Mouse (Mus musculus) gastrocnemius, postnatal 36 days (tissue): ENCODE measurements around the gene Dppa2. TPM values are rescaled to one million over a fixed set of nuclear protein-coding genes. Genes with fewer than 3 reads are reported as not detected.

Experiments used
- DNase-seq, 2 experiments: peaks; one replicate each; pipeline ENCODE4 v3.0.0; 2022
- intact Hi-C: fragments of 180-260 bp; cut with DNase I; formaldehyde crosslinking; loops from one replicate; pipeline ENCODE4 v1.15.1; 2025
- total RNA-seq, 2 experiments: library from RNA; stranded (reverse); gene quantifications; 2 replicates each; pipeline ENCODE4 v1.2.3; 2021

Dppa2 gene
- total RNA-seq, 2 experiments from 2014 or later, result not detected

DNA sequence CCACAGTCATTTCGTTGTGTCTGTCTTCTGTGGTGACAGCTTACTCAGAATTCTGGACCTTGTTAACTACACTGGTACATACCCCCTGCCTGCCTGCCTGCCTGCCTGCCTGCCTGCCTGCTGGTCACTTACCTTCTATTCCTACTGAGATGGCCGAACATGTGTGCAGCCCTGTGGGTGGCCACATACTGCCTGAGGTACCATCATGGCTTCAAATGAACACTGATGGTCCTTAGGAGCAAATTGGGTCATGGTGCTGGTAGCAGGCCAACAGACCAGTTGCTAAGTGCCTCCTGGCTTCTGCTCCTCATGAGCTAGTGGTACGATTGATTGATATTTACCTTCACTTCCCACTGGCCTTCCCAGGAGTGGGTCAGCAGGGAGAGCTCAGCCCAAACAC is 28.1 kb downstream of the Dppa2 start:
- DNase-seq, result no peak
- intact Hi-C loops, result no loop called here

DNA sequence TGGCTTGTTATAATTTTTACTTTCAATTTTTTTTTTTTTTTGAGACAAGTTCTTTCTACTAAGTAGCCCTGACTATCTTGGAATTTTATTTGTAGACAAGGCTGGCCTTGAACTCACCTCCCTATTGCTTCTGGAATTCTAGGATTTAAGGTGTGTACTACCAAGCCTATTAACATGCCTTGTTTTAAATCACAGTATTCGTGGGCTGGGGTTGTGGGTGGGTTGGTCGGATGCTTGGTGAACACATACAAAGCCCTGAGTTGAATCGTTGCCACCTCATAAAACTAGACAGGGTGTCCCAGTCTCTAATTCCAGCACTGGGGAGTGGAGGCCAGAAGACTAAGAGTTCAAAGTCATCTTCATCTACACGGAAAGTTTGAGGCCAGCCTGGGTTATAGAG is 31.6 kb downstream of the Dppa2 start:
- intact Hi-C loops, result no loop called here
- no peak for DNase-seq

- no peak for DNase-seq
- intact Hi-C loops, result no loop called here
These were observed 40.5 kb downstream of the Dppa2 start for GRCm38 (mm10) chr16:48344193-48344592.

GRCm38 (mm10) chr16:48347246-48347645 is 43.5 kb downstream of the Dppa2 start:
- intact Hi-C loops, result no loop called here
- no peak for DNase-seq

- intact Hi-C loops, result no loop called here
- DNase-seq, result no peak
These were observed 52.0 kb downstream of the Dppa2 start for GRCm38 (mm10) chr16:48355716-48356115.

- no peak for DNase-seq
- intact Hi-C loops, result no loop called here
These were observed 52.7 kb downstream of the Dppa2 start for GRCm38 (mm10) chr16:48356417-48356816.

DNA sequence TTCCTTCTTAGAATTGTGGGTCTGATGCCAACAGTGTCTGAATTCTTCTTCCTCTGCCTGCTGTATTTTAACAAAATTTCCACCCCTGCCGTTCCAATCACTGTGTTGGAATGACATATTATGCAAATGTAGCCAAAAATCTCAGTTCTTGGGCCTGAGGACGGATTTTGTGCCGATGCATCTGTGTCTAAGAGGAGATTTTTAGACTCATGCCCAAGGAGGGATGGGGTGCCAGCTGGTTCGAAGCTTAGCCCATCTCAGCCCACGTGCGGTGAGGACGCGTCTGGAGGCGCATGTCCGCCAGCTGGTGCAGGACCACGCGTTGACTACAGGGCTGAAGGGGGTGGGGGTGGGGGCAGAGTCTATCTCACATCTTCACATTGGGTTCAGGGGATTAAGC is 57.2 kb downstream of the Dppa2 start:
- DNase-seq, result no peak
- intact Hi-C loops, result no loop called here

- intact Hi-C loops, result no loop called here
- DNase-seq, result no peak
These were observed 63.1 kb downstream of the Dppa2 start for GRCm38 (mm10) chr16:48366801-48367200.

DNA sequence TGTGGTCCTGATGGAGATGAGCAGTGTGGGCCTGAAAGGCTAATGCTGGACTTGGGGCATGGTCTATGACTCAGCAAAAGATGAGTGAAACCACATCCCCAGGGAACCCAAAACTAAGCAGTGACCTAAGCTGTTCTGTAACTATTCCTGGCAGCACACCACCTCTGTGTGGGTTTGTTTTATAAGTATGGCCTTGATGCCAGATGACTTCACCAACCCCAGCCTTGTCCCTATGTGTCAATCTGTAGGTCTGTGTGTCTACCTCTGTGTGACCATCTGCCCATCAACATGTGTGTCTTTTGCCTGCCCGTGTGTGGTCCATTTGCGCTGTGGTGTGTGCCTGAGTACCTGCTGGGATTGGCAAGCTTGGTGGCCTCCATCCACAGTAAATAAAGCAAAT is 64.4 kb downstream of the Dppa2 start:
- no peak for DNase-seq
- intact Hi-C loops, result no loop called here

Other genes starting within 250 kb of the Dppa2 start
- not detected for gene Dppa4, start 20.2 kb upstream of the Dppa2 start, total RNA-seq
- not detected for gene Gm5485, start 108.5 kb downstream of the Dppa2 start, total RNA-seq
- gene Morc1, start 127.3 kb downstream of the Dppa2 start, total RNA-seq, result under 1 TPM in 1 of 2 experiments, not detected in 1; 0.08 TPM